Mouse (Mus musculus) adrenal gland, postnatal 0 days (tissue): ENCODE results near the gene Cdca7l. TPM values are rescaled to one million over a fixed set of nuclear protein-coding genes. Genes with fewer than 3 reads are reported as not detected.

Source experiments
- polyA plus RNA-seq: library from polyadenylated mRNA; unstranded; fragments of >200 nt; fragmentation: Nextera tagmentation; extraction: Ambion mirVana; gene quantifications from 2 replicates; pipeline ENCODE4 v1.2.1, GENCODE M21; 2015

Cdca7l gene
- polyA plus RNA-seq = 4.2 and 10.8 TPM in 2 replicates

DNA sequence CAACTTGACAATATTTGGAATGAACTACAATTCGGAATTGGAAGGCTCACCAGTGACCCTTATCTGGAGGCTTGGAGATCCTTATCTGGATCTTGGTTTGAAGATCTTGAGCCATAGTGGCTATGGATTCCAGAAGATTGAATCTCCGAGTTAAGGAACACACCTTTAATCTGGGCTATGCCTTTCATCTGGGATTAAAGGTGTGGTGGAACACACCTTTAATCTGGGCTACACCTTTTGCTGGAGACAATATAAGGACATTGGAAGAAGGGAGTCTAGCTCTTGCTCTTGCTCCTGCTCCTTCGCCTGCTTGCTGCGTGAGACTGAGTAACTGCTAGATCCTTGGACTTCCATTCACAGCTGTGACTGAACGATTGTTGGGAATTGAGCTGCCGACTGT is at the start of gene Cdca7l:
Cdca7l (plus strand) TSS at position 301 of the 400 bp plus-strand sequence.

